Mouse (Mus musculus): ENCODE measurements around the gene Adgb. TPM values are rescaled to one million over a fixed set of nuclear protein-coding genes. Genes with fewer than 3 reads are reported as not detected.
"Not testable (repeated sequence)": the region's sequence is repeated elsewhere in the genome, so short reads cannot be mapped to it uniquely, and the experiment has no call there.

Adgb gene
- 0.42 and 0.48 TPM in 2 replicates for polyA plus RNA-seq (2012; rRNA removed)

- DNase-seq (ENCODE audit: extremely low spot score in 1 of 2, low spot score in 1 of 2), result peak; percentile 19 to 64
Measured at GRCm38 (mm10) chr10:10471961-10472610, at the start of gene Adgb. Gene Adgb (minus strand): TSS chr10:10472326.

- no peak for DNase-seq (ENCODE audit: extremely low spot score in 1 of 2, low spot score in 1 of 2)
Measured at GRCm38 (mm10) chr10:10480139-10480538, 8.0 kb upstream of the Adgb start.

GRCm38 (mm10) chr10:10477429-10477828 lies 5.3 kb upstream of the Adgb start:
- not testable (repeated sequence) for DNase-seq (ENCODE audit: extremely low spot score in 1 of 2, low spot score in 1 of 2)

GRCm38 (mm10) chr10:10476956-10477355 lies 4.8 kb upstream of the Adgb start:
- DNase-seq (ENCODE audit: extremely low spot score in 1 of 2, low spot score in 1 of 2), result no peak

- no peak for DNase-seq (ENCODE audit: extremely low spot score in 1 of 2, low spot score in 1 of 2)
Measured at GRCm38 (mm10) chr10:10476549-10476948, 4.4 kb upstream of the Adgb start.

- peak in 1 of 2 experiments; percentile 23 for DNase-seq (ENCODE audit: extremely low spot score in 1 of 2, low spot score in 1 of 2)
Measured at GRCm38 (mm10) chr10:10468699-10469547, 3.2 kb downstream of the Adgb start.

GRCm38 (mm10) chr10:10460113-10460512 lies 12.0 kb downstream of the Adgb start:
- DNase-seq (ENCODE audit: extremely low spot score in 1 of 2, low spot score in 1 of 2), result no peak

- DNase-seq (ENCODE audit: extremely low spot score in 1 of 2, low spot score in 1 of 2), result no peak
Measured at GRCm38 (mm10) chr10:10456991-10457390, 15.1 kb downstream of the Adgb start.

GRCm38 (mm10) chr10:10449067-10449466 lies 23.1 kb downstream of the Adgb start:
- no peak for DNase-seq (ENCODE audit: extremely low spot score in 1 of 2, low spot score in 1 of 2)

GRCm38 (mm10) chr10:10444841-10445466 lies 27.2 kb downstream of the Adgb start:
- DNase-seq (ENCODE audit: extremely low spot score in 1 of 2, low spot score in 1 of 2), result no peak

- no peak for DNase-seq (ENCODE audit: extremely low spot score in 1 of 2, low spot score in 1 of 2)
Measured at GRCm38 (mm10) chr10:10443558-10443957, 28.6 kb downstream of the Adgb start.

- no peak for DNase-seq (ENCODE audit: extremely low spot score in 1 of 2, low spot score in 1 of 2)
Measured at GRCm38 (mm10) chr10:10435014-10435413, 37.1 kb downstream of the Adgb start.

GRCm38 (mm10) chr10:10429635-10430034 lies 42.5 kb downstream of the Adgb start:
- no peak for DNase-seq (ENCODE audit: extremely low spot score in 1 of 2, low spot score in 1 of 2)

GRCm38 (mm10) chr10:10429032-10429431 lies 43.1 kb downstream of the Adgb start:
- DNase-seq (ENCODE audit: extremely low spot score in 1 of 2, low spot score in 1 of 2), result no peak

- DNase-seq (ENCODE audit: extremely low spot score in 1 of 2, low spot score in 1 of 2), result no peak
Measured at GRCm38 (mm10) chr10:10424383-10424782, 47.7 kb downstream of the Adgb start.

GRCm38 (mm10) chr10:10411046-10411445 lies 61.1 kb downstream of the Adgb start:
- DNase-seq (ENCODE audit: extremely low spot score in 1 of 2, low spot score in 1 of 2), result no peak

- peak; percentile 10 to 79 for DNase-seq (ENCODE audit: extremely low spot score in 1 of 2, low spot score in 1 of 2)
Measured at GRCm38 (mm10) chr10:10408166-10408565, 64.0 kb downstream of the Adgb start.

GRCm38 (mm10) chr10:10395784-10396481 lies 76.2 kb downstream of the Adgb start:
- no peak for DNase-seq (ENCODE audit: extremely low spot score in 1 of 2, low spot score in 1 of 2)

GRCm38 (mm10) chr10:10374629-10375028 lies 97.5 kb downstream of the Adgb start:
- DNase-seq (ENCODE audit: extremely low spot score in 1 of 2, low spot score in 1 of 2), result no peak

- DNase-seq (ENCODE audit: extremely low spot score in 1 of 2, low spot score in 1 of 2), result no peak
Measured at GRCm38 (mm10) chr10:10364025-10364424, 108.1 kb downstream of the Adgb start.
